Mouse (Mus musculus) neural tube, embryonic 14.5 days (tissue): Measurements from ENCODE around the gene Vps33a. TPM values are rescaled to one million over a fixed set of nuclear protein-coding genes. Genes with fewer than 3 reads are reported as not detected.

Source experiments
- ATAC-seq: fragments of 200-750 bp; cut with Nextera tagmentation; 2 replicates; pipeline ENCODE4 v1.8.0; 2017; ENCODE audit warnings: low read depth, mild to moderate bottlenecking, moderate TSS enrichment, moderate library complexity
- H3K27ac ChIP-seq: fragments of 300-500 bp; sonication (generic); 2 replicates; pipeline ENCODE4 v1.5.1; 2014; ENCODE audit warnings: low read depth, mild to moderate bottlenecking, control low read depth, low read length, moderate library complexity, mixed read lengths
- H3K27me3 ChIP-seq: fragments of 300-500 bp; sonication (generic); 2 replicates; pipeline ENCODE4 v1.6.1; 2014; ENCODE audit warnings: low read length; ENCODE audit not compliant: control insufficient read depth, insufficient read depth
- H3K36me3 ChIP-seq: fragments of 300-500 bp; sonication (generic); 2 replicates; pipeline ENCODE4 v1.6.1; 2014; ENCODE audit warnings: low read length, mixed read lengths; ENCODE audit not compliant: control insufficient read depth, insufficient read depth
- H3K4me1 ChIP-seq: fragments of 300-500 bp; sonication (generic); 2 replicates; pipeline ENCODE4 v1.6.1; 2014; ENCODE audit warnings: low read length; ENCODE audit not compliant: control insufficient read depth, insufficient read depth
- H3K4me2 ChIP-seq: fragments of 300-500 bp; sonication (generic); 2 replicates; pipeline ENCODE4 v1.6.1; 2014; ENCODE audit warnings: mild to moderate bottlenecking, low read depth, low read length, control low read depth
- H3K4me3 ChIP-seq: fragments of 300-500 bp; sonication (generic); 2 replicates; pipeline ENCODE4 v1.5.1; 2014; ENCODE audit warnings: low read depth, low read length, control low read depth, mixed read lengths
- H3K9ac ChIP-seq: fragments of 300-500 bp; sonication (generic); replicated peaks from 2 replicates; pipeline ENCODE4 v1.6.1; 2014; ENCODE audit warnings: low read depth, mild to moderate bottlenecking, control low read depth, low read length, mixed read lengths
- H3K9me3 ChIP-seq: fragments of 300-500 bp; sonication (generic); 2 replicates; pipeline ENCODE4 v1.6.1; 2016; ENCODE audit warnings: low read length; ENCODE audit not compliant: control insufficient read depth
- WGBS: fragments of 180-500 bp; shearing (Covaris S2); extraction: QIAGEN DNeasy Blood & Tissue Kit; methylation state at CpG from one replicate; pipeline ENCODE4 v1.1.7; 2014; 5-methylcytosine and 5-hydroxymethylcytosine counted together
- polyA plus RNA-seq: library from polyadenylated mRNA; unstranded; fragments of >200 nt; fragmentation: Nextera tagmentation; extraction: Ambion mirVana; gene quantifications from 2 replicates; pipeline ENCODE4 v1.2.1, GENCODE M21; 2014

Vps33a gene
- polyA plus RNA-seq, 1 experiment from 2014 or later = 47.3 TPM

GRCm38 (mm10) chr5:123599319-123599718, 26.5 kb upstream of the Vps33a start:
- H3K27me3 ChIP-seq = no peaks in the 10 kb centered on the region
- peaks cover 35% of the 10 kb centered on the region for H3K36me3 ChIP-seq
- WGBS = 55% methylated on average over 6 of the region's 6 CpGs
- H3K4me2 ChIP-seq = no peak overlapping the region
- H3K4me1 ChIP-seq = no peaks in the 10 kb centered on the region
- no peaks in the 10 kb centered on the region for H3K9me3 ChIP-seq
- H3K4me3 ChIP-seq = no peak overlapping the region
- H3K9ac ChIP-seq = no peak overlapping the region
- no peak for ATAC-seq
- H3K27ac ChIP-seq = no peak overlapping the region

DNA sequence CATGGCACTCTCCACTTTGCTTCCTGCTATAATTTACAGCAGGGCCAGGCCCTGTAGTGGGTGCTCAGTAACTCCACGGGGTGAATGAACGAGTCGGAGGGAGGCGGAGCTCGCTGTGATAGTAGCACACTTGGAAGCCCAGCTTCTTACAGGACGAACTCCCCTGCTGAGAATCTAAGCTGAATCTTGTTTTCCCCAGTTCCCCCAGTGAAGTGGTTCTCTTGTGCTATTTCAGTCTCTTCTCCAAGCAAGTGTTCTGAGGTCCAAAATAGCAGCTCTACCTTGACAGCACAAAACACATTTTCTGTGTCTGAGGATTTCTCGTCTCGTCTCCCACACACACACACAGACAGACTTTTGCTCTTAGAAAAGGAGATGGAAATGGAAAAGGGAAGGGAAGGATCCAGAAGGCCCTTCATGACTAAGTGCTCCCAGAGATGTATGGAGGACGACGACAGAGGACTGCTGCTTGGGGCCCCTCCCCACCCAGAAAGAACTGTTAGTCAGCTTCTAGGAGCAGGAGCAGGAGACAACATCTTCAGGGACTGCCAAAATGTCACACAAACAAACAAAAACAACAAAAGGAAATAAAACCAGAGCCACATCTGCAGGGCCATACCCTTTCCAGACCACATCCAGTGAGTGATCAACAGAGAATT, 20.9 kb upstream of the Vps33a start:
- 74% methylated on average over 10 of the region's 10 CpGs for WGBS
- Histone ChIP-seq H3K27ac (no peak overlapping the region), H3K4me3 (no peak overlapping the region)

GRCm38 (mm10) chr5:123580043-123580442, 7.2 kb upstream of the Vps33a start:
- Histone ChIP-seq H3K27ac (no peak overlapping the region), H3K9ac (no peak overlapping the region), H3K4me3 (no peak overlapping the region), H3K36me3 (peaks cover 37% of the 10 kb centered on the region), H3K4me2 (no peak overlapping the region), H3K27me3 (no peaks in the 10 kb centered on the region), H3K4me1 (no peaks in the 10 kb centered on the region), H3K9me3 (no peaks in the 10 kb centered on the region)
- WGBS = 90% methylated on average over 6 of the region's 6 CpGs
- no peak for ATAC-seq

More for the DNA sequence above, 20.9 kb upstream of the Vps33a start:
- peaks cover 20% of the 10 kb centered on the region for H3K36me3 ChIP-seq
- no peaks in the 10 kb centered on the region for H3K9me3 ChIP-seq
- no peak overlapping the region for H3K9ac ChIP-seq
- H3K4me1 ChIP-seq = no peaks in the 10 kb centered on the region
- no peak overlapping the region for H3K4me2 ChIP-seq
- H3K27me3 ChIP-seq = no peaks in the 10 kb centered on the region
- no peak for ATAC-seq

DNA sequence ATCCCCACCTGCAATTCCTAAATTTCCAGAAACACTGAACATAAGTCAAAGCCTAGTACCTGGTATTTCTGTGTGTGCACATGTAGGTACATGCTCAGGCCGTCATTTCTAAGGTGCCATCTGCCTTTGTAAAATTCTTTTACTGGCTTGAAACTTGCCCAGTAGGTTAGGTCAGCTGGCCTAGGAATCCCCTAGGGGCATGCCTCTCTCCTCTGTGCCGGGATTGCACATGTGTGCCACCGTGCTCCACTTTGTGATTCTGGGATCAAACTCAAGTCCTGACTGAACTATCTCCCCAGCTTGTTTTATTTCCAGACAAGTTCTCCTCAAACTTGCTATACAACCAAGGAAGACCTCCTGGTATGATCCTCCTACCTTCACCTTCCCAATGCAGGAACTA, 3.9 kb upstream of the Vps33a start:
- H3K27ac ChIP-seq = no peak overlapping the region
- 93% methylated on average over 3 of the region's 3 CpGs for WGBS
- no peak overlapping the region for H3K4me3 ChIP-seq
- H3K36me3 ChIP-seq = peaks cover 24% of the 10 kb centered on the region
- H3K4me2 ChIP-seq = no peak overlapping the region
- ATAC-seq = no peak
- H3K9ac ChIP-seq = no peak overlapping the region
- no peaks in the 10 kb centered on the region for H3K9me3 ChIP-seq
- H3K27me3 ChIP-seq = no peaks in the 10 kb centered on the region
- peaks cover 4% of the 10 kb centered on the region for H3K4me1 ChIP-seq

DNA sequence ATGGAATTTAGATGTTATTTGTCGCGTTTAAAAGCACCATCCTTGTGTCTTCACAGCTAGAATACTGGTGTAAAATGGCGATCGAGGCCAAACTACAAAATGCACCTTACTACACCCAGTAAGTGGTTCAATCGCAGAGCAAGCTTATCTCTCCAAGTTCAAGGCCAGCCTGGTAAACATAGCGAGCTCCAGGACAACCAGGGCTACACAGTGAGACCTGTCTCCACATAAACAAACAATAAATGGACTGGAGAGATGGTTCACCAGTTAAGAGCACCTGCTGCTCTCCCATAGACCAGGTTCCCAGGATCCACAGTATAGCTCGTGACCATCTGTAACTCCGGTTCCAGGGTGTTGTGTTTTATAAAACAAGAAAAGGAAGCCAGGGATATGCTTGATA, 524 bp upstream of the Vps33a start:
- H3K9me3 ChIP-seq = no peaks in the 10 kb centered on the region
- H3K36me3 ChIP-seq = peaks cover 9% of the 10 kb centered on the region
- H3K27ac ChIP-seq = no peak overlapping the region
- no peaks in the 10 kb centered on the region for H3K27me3 ChIP-seq
- H3K4me1 ChIP-seq = peaks cover 7% of the 10 kb centered on the region
- 59% methylated on average over 8 of the region's 8 CpGs for WGBS
- peak overlapping the region; percentile 62 for H3K4me3 ChIP-seq
- peak; percentile 42; the same call in 1 of the 2 replicates for ATAC-seq
- peak overlapping the region; percentile 64 for H3K4me2 ChIP-seq
- H3K9ac ChIP-seq = no peak overlapping the region

DNA sequence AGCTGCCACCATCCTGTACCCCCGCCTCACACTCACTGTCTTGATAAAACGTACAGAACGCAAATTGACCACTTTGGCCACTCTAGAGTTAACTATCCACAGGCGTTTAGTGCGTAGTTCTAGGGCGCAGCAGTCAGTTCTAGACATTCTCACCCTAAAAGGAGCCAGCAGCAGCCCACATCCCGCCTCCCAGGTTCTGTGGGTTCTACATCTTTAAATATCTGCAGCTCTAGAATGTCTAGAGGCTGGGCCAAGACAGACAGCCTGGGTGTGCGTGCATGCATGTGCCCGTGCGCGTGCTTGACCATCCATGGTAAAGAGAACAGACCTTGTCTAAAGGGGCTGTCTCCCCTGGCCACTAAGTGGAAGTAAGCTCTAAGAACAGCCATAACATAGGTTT, 11.7 kb downstream of the Vps33a start:
- 95% methylated on average over 11 of the region's 11 CpGs for WGBS
- Histone ChIP-seq H3K4me3 (no peak overlapping the region), H3K9me3 (no peaks in the 10 kb centered on the region), H3K4me1 (no peaks in the 10 kb centered on the region), H3K36me3 (peaks cover 46% of the 10 kb centered on the region), H3K27me3 (no peaks in the 10 kb centered on the region), H3K4me2 (no peak overlapping the region), H3K27ac (no peak overlapping the region), H3K9ac (no peak overlapping the region)
- no peak for ATAC-seq

DNA sequence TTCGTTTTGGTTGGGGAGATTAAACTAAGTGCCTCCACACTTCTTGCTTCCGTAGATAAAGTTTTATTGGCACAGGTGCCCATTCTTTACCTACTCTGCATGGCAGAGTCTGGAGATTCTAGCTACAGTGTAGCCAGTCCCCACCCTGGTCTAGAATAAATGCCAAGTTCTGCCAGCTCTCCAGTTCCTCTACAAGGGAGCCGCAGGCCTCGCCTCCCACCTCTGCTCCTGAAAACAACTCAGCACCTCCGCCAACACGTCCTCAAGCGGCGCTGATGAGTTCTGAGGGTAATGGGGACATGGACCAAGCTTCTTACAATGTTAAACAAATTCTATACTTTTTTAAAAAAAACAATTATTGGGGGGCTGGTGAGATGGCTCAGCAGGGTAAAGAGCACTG, 13.2 kb downstream of the Vps33a start:
- H3K4me2 ChIP-seq = no peak overlapping the region
- ATAC-seq = no peak
- no peaks in the 10 kb centered on the region for H3K9me3 ChIP-seq
- no peaks in the 10 kb centered on the region for H3K27me3 ChIP-seq
- no peak overlapping the region for H3K4me3 ChIP-seq
- WGBS = 97% methylated on average over 8 of the region's 8 CpGs
- peaks cover 42% of the 10 kb centered on the region for H3K36me3 ChIP-seq
- no peak overlapping the region for H3K27ac ChIP-seq
- no peak overlapping the region for H3K9ac ChIP-seq
- no peaks in the 10 kb centered on the region for H3K4me1 ChIP-seq

- Histone ChIP-seq H3K36me3 (peaks cover 25% of the 10 kb centered on the region), H3K27ac (no peak overlapping the region)
Measured at GRCm38 (mm10) chr5:123556451-123556850, 16.4 kb downstream of the Vps33a start.

DNA sequence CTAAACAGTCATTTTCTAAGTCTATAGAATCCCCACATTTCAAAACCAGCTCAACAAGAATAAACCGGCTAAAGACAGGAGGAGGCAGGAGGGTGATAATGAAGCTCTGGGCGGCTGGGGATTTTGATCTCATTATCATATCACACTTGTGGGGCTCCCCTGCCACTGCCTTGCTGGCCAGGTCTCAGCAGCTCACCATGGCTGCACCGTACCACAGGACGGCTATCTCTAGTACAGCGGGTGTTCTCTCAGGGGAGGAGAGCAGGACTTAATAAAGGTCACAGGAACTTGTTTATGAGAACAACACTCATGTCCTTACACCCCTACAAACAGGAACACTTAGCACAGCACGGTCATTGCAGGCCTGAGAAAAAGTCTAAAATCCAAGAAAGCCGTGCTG, 17.1 kb downstream of the Vps33a start:
- Histone ChIP-seq H3K4me3 (no peak overlapping the region), H3K36me3 (peaks cover 22% of the 10 kb centered on the region), H3K9me3 (no peaks in the 10 kb centered on the region), H3K27ac (no peak overlapping the region), H3K27me3 (no peaks in the 10 kb centered on the region), H3K4me2 (no peak overlapping the region), H3K9ac (no peak overlapping the region), H3K4me1 (no peaks in the 10 kb centered on the region)
- 94% methylated on average over 7 of the region's 7 CpGs for WGBS
- no peak for ATAC-seq

More at GRCm38 (mm10) chr5:123556451-123556850, 16.4 kb downstream of the Vps33a start:
- H3K4me1 ChIP-seq = no peaks in the 10 kb centered on the region
- H3K4me3 ChIP-seq = no peak overlapping the region
- no peak overlapping the region for H3K9ac ChIP-seq
- no peak for ATAC-seq
- no peaks in the 10 kb centered on the region for H3K9me3 ChIP-seq
- no peaks in the 10 kb centered on the region for H3K27me3 ChIP-seq
- no peak overlapping the region for H3K4me2 ChIP-seq
- WGBS = 80% methylated on average over 2 of the region's 2 CpGs
